Mouse (Mus musculus): ENCODE data around the gene Eno4. TPM values are rescaled to one million over a fixed set of nuclear protein-coding genes. Genes with fewer than 3 reads are reported as not detected.

Gene Eno4
- total and polyA plus RNA-seq, 2 experiments from 2014 or later, result 0.15 TPM; not detected in 1

DNA sequence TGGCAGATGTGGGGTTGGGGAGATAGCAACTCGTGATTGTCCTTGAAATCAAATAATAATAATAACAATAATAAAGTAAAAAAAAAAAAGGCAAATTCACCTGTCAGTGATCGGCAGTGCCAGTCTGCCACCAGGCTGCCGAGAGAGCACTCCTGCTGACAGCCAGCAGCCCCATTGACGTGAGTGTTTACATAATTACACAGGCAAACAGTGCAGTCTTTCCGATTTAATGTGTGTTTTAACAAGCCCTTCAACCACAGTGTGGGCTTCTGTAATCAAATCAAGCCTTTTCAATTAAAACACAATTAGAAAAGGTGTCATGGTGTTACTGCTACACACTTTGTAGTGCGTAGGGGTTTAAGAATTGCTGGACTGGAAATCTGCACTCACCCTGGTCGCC, 24.1 kb upstream of the Eno4 start:
- Histone ChIP-seq H3K27ac (ENCODE audit: low read depth) (no peak overlapping the region), H3K4me2 (ENCODE audit: low read depth, low read length) (peak overlapping the region; percentile 58), H3K27me3 (ENCODE audit: control insufficient read depth, insufficient read depth, low read length) (peaks cover 16% of the 10 kb centered on the region), H3K9me3 (replicated peaks; ENCODE audit: control insufficient read depth, low read length) (no peaks in the 10 kb centered on the region), H3K4me1 (ENCODE audit: control insufficient read depth, insufficient read depth) (0 out of 2 replicates have a peak, but pooled peaks cover 4% of the 10 kb centered on the region), H3K36me3 (replicated peaks; ENCODE audit: control insufficient read depth, insufficient read depth, low read length) (no peaks in the 10 kb centered on the region), H3K4me3 (ENCODE audit: low read depth, low read length) (peak overlapping the region; percentile 30), H3K9ac (replicated peaks; ENCODE audit: low read depth, low read length) (no peak overlapping the region)
- TF ChIP-seq CTCF (IDR thresholded peaks at IDR 0.05; ENCODE audit: low read depth) (no peak), EP300 (IDR thresholded peaks at IDR 0.05; ENCODE audit: low read depth) (no peak)
- ATAC-seq (ENCODE audit: insufficient read depth, low read depth), result no peak
- no peak for DNase-seq (ENCODE audit: low spot score)
- 26% methylated on average over 7 of the region's 7 CpGs for WGBS

DNA sequence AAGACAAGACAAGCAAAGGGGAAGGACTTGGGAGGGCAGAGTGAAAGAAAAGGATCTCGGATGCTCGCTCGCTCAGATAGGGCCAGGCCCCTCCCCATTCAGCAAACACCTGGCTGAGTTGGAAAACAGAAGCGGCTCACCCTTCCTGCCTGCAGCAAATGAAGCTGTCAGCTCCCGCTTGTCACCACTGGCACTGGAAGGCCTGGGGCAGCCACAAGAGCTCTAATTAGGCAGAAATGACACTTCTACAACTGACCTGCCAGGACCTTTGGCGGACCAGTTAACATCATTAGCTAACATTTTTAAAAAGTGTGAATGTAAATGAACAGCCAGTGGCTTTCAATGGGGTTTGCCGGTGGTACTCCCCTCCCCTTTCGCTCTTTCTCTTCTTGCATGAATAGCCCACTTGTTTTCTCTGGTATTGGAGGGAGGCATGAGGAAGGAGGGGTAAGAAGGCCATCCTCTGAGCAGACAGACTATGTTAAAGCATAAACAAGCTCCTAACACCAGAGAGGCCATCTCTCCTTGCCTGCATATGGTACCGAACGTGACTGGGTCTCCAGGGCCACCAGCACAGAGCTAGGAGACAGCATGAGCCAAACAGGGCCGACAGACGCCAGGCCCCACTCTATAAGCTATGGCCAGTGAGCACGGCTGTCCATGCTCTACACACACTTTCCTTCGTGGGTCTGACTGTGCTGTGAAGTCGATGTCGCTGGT, 12.0 kb upstream of the Eno4 start:
- H3K36me3 ChIP-seq (replicated peaks; ENCODE audit: control insufficient read depth, insufficient read depth, low read length), result no peaks in the 10 kb centered on the region
- 42% methylated on average over 16 of the region's 16 CpGs for WGBS
- H3K4me3 ChIP-seq (ENCODE audit: low read depth, low read length), result no peak overlapping the region
- no peak overlapping the region for H3K4me2 ChIP-seq (ENCODE audit: low read depth, low read length)
- TF ChIP-seq EP300 (IDR thresholded peaks at IDR 0.05; ENCODE audit: low read depth) (no peak), CTCF (IDR thresholded peaks at IDR 0.05; ENCODE audit: low read depth) (no peak)
- no peak for ATAC-seq (ENCODE audit: insufficient read depth, low read depth)
- DNase-seq (ENCODE audit: low spot score), result no peak
- no peak overlapping the region for H3K9ac ChIP-seq (replicated peaks; ENCODE audit: low read depth, low read length)
- H3K9me3 ChIP-seq (replicated peaks; ENCODE audit: control insufficient read depth, low read length), result no peaks in the 10 kb centered on the region
- no peak overlapping the region for H3K27ac ChIP-seq (ENCODE audit: low read depth)
- H3K4me1 ChIP-seq (ENCODE audit: control insufficient read depth, insufficient read depth), result no peaks in the 10 kb centered on the region
- H3K27me3 ChIP-seq (ENCODE audit: control insufficient read depth, insufficient read depth, low read length), result peaks cover 20% of the 10 kb centered on the region; the same call in 1 of the 2 replicates

DNA sequence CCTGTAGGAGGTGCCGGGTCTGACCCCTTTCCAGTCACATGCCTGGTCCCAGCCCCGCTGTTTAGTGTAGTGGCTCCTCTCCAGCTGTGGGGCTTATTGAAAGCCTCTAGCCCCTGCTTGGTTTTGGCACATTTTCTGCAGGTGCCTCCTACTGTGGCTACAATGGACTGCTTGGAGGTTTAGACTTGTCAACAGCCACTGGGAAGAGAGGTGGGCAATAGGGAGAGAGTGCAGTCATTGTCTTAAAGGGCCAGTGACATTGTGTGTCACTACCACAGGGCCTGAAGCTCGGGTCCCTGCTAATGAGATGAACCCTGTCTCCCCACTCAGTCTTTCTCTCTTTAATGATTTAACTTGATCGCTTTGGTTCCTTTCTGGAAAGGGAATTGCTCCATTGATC, 10.2 kb upstream of the Eno4 start:
- DNase-seq (ENCODE audit: low spot score), result no peak
- Histone ChIP-seq H3K27me3 (ENCODE audit: control insufficient read depth, insufficient read depth, low read length) (peaks cover 20% of the 10 kb centered on the region; the same call in 1 of the 2 replicates), H3K4me2 (ENCODE audit: low read depth, low read length) (no peak overlapping the region), H3K4me1 (ENCODE audit: control insufficient read depth, insufficient read depth) (no peaks in the 10 kb centered on the region), H3K27ac (ENCODE audit: low read depth) (no peak overlapping the region), H3K9me3 (replicated peaks; ENCODE audit: control insufficient read depth, low read length) (no peaks in the 10 kb centered on the region), H3K4me3 (ENCODE audit: low read depth, low read length) (no peak overlapping the region), H3K36me3 (replicated peaks; ENCODE audit: control insufficient read depth, insufficient read depth, low read length) (no peaks in the 10 kb centered on the region), H3K9ac (replicated peaks; ENCODE audit: low read depth, low read length) (no peak overlapping the region)
- ATAC-seq (ENCODE audit: insufficient read depth, low read depth), result no peak
- TF ChIP-seq EP300 (IDR thresholded peaks at IDR 0.05; ENCODE audit: low read depth) (no peak), CTCF (IDR thresholded peaks at IDR 0.05; ENCODE audit: low read depth) (no peak)
- 31% methylated on average over 4 of the region's 4 CpGs for WGBS

DNA sequence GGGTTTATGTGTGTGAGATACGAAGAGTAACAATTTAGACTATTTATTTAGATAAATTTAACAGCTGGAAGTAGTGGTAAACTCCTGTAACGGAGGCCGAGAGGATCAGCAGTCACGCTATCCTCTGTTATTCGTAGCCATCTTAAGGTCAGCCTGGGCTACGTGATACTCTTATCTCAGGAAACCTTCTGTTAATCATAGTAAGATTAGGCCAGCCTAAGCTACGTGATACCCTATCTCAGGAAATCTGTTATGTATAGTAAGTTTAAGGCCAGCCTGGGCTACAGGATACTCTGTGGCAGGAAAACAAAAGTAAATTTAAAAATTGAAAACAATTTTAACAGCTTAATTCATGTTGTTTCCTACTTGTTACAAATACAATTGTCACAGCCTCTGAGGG, 2.7 kb downstream of the Eno4 start:
- TF ChIP-seq CTCF (IDR thresholded peaks at IDR 0.05; ENCODE audit: low read depth) (no peak), EP300 (IDR thresholded peaks at IDR 0.05; ENCODE audit: low read depth) (no peak)
- DNase-seq (ENCODE audit: low spot score), result no peak
- no peak overlapping the region for H3K4me2 ChIP-seq (ENCODE audit: low read depth, low read length)
- no peak overlapping the region for H3K4me3 ChIP-seq (ENCODE audit: low read depth, low read length)
- no peak for ATAC-seq (ENCODE audit: insufficient read depth, low read depth)
- H3K27ac ChIP-seq (ENCODE audit: low read depth), result no peak overlapping the region
- no peaks in the 10 kb centered on the region for H3K9me3 ChIP-seq (replicated peaks; ENCODE audit: control insufficient read depth, low read length)
- no peak overlapping the region for H3K9ac ChIP-seq (replicated peaks; ENCODE audit: low read depth, low read length)
- H3K4me1 ChIP-seq (ENCODE audit: control insufficient read depth, insufficient read depth), result peaks cover 9% of the 10 kb centered on the region; the same call in 1 of the 2 replicates
- peaks cover 4% of the 10 kb centered on the region; the same call in 1 of the 2 replicates for H3K27me3 ChIP-seq (ENCODE audit: control insufficient read depth, insufficient read depth, low read length)
- 58% methylated on average over 7 of the region's 7 CpGs for WGBS
- H3K36me3 ChIP-seq (replicated peaks; ENCODE audit: control insufficient read depth, insufficient read depth, low read length), result no peaks in the 10 kb centered on the region

DNA sequence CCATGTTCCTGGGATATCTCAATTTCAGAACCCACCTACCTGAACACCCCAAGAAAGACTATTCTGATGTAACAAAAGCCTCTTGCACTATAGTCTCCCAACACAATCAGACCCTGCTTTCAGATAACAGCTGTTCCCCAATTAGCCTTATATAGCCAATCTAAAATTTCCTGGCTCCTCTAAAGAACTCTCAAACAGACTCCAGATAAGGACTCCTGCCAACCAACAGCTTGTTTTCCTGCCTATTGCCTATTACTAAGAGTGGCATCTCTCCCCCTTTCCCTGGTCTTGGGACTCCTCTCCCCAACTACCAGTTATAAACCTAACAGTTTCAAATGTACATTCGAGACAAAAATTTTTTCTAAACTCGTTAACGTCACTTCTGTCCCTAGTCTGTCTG, 8.3 kb downstream of the Eno4 start:
- no peaks in the 10 kb centered on the region for H3K9me3 ChIP-seq (replicated peaks; ENCODE audit: control insufficient read depth, low read length)
- DNase-seq (ENCODE audit: low spot score), result no peak
- H3K27me3 ChIP-seq (ENCODE audit: control insufficient read depth, insufficient read depth, low read length), result peaks cover 22% of the 10 kb centered on the region
- H3K4me2 ChIP-seq (ENCODE audit: low read depth, low read length), result no peak overlapping the region
- no peaks in the 10 kb centered on the region for H3K4me1 ChIP-seq (ENCODE audit: control insufficient read depth, insufficient read depth)
- no peak overlapping the region for H3K27ac ChIP-seq (ENCODE audit: low read depth)
- H3K4me3 ChIP-seq (ENCODE audit: low read depth, low read length), result no peak overlapping the region
- H3K9ac ChIP-seq (replicated peaks; ENCODE audit: low read depth, low read length), result no peak overlapping the region
- H3K36me3 ChIP-seq (replicated peaks; ENCODE audit: control insufficient read depth, insufficient read depth, low read length), result no peaks in the 10 kb centered on the region
- no peak for ATAC-seq (ENCODE audit: insufficient read depth, low read depth)
- no peak for TF ChIP-seq EP300 (IDR thresholded peaks at IDR 0.05; ENCODE audit: low read depth)
- no peak for TF ChIP-seq CTCF (IDR thresholded peaks at IDR 0.05; ENCODE audit: low read depth)
- WGBS, result 76% methylated on average over 3 of the region's 3 CpGs

DNA sequence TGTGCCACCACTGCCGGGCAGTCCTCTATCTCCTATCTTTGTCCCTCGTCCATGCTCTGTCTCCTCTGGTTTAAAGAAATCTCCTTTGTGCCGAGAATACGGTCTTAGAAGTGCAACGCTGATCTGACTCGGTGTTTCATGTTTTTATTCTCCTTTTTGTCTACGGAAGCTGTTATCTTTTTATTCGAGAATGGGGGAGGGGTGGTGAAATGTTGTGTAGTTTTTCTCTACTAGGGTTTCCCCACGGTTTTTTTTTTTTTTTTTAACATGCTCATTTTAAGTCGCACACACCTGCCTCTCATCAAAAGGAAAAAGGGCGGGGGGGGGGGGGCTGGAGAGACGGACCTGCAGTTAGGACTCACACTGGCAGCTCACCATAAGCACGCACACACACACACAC, 9.0 kb downstream of the Eno4 start:
- ATAC-seq (ENCODE audit: insufficient read depth, low read depth), result no peak
- Histone ChIP-seq H3K36me3 (replicated peaks; ENCODE audit: control insufficient read depth, insufficient read depth, low read length) (no peaks in the 10 kb centered on the region), H3K4me1 (ENCODE audit: control insufficient read depth, insufficient read depth) (no peaks in the 10 kb centered on the region), H3K4me3 (ENCODE audit: low read depth, low read length) (no peak overlapping the region), H3K27me3 (ENCODE audit: control insufficient read depth, insufficient read depth, low read length) (peaks cover 22% of the 10 kb centered on the region), H3K9me3 (replicated peaks; ENCODE audit: control insufficient read depth, low read length) (no peaks in the 10 kb centered on the region), H3K4me2 (ENCODE audit: low read depth, low read length) (no peak overlapping the region), H3K27ac (ENCODE audit: low read depth) (no peak overlapping the region), H3K9ac (replicated peaks; ENCODE audit: low read depth, low read length) (no peak overlapping the region)
- DNase-seq (ENCODE audit: low spot score), result no peak
- TF ChIP-seq EP300 (IDR thresholded peaks at IDR 0.05; ENCODE audit: low read depth) (no peak), CTCF (IDR thresholded peaks at IDR 0.05; ENCODE audit: low read depth) (no peak)
- WGBS, result 49% methylated on average over 11 of the region's 13 CpGs
